Mouse (Mus musculus) cortical plate, adult 2 months (tissue): ENCODE measurements around the gene Gm42791. TPM values are rescaled to one million over a fixed set of nuclear protein-coding genes. Genes with fewer than 3 reads are reported as not detected.

Experiments used
- H3K27ac ChIP-seq: fragments of 200-500 bp; 2 replicates; pipeline ENCODE4 v1.5.1; 2012; ENCODE audit warnings: low read length, control low read depth, inconsistent platforms; ENCODE audit not compliant: insufficient read depth
- H3K4me1 ChIP-seq: fragments of 200-500 bp; 2 replicates; pipeline ENCODE4 v1.6.1; 2011; ENCODE audit warnings: low read length; ENCODE audit not compliant: control insufficient read depth, insufficient read depth
- H3K4me3 ChIP-seq: fragments of 200-500 bp; 2 replicates; pipeline ENCODE4 v1.5.1; 2011; ENCODE audit warnings: mild to moderate bottlenecking, low read length, control low read depth; ENCODE audit not compliant: insufficient read depth
- CTCF ChIP-seq: fragments of 200-500 bp; IDR thresholded peaks from 2 replicates; pipeline ENCODE4 v1.5.1; 2011; ENCODE audit warnings: mild to moderate bottlenecking, control low read depth, low read length; ENCODE audit not compliant: insufficient read depth; ENCODE audit errors: extremely low read depth
- POLR2A ChIP-seq: fragments of 200-500 bp; IDR thresholded peaks from 2 replicates; pipeline ENCODE4 v1.6.1; 2011; ENCODE audit warnings: mild to moderate bottlenecking, low read length, control low read depth; ENCODE audit not compliant: insufficient read depth; ENCODE audit errors: extremely low read depth
- polyA plus RNA-seq: library from polyadenylated mRNA; depleted of rRNA; stranded (reverse); fragments of >200 nt; gene quantifications from 2 replicates; pipeline ENCODE4 v1.2.3, GENCODE M21; 2012

The Gm42791 gene
- polyA plus RNA-seq, 1 experiment = not detected

DNA sequence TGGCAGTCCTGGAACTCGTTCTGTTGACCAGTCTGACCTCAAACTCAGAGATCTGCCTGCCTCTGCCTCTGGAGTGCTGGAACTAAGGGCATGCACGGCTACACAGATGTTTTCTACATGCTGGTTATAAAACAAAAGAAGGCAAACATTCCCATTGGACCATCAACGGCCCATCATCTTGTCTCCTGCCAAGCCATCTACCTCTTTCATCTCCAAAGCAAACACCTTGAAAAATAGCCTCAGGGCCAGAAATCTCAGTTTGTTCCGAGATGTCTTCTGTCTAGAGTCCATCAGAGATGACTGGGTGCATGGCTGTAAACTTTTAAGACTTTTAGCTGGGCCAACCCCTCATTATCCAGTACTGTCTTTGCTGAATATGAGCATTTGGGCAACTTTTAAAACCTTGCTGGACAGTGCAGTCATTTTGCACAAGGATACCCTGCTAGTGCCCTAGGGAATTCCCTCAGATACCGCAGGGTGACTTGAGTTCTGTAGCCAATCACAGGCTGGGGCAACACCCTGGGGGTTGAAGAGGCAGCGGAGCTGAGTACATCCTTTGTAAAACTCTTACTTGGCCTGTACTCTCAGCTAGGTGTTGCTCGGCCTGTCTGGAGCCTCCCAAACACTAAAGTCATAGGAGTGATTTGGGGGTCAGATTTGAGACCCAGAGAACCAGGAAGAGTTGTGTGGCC lies 19.0 kb upstream of the Gm42791 start:
- Histone ChIP-seq H3K4me3 (no peak overlapping the region; the same call in 1 of the 2 replicates), H3K27ac (no peak overlapping the region)
- TF ChIP-seq CTCF (no peak), POLR2A (no peak)

GRCm38 (mm10) chr5:149009111-149009510 lies 14.2 kb upstream of the Gm42791 start:
- H3K27ac ChIP-seq = no peak overlapping the region
- TF ChIP-seq POLR2A (no peak), CTCF (no peak)

More for the DNA sequence above, 19.0 kb upstream of the Gm42791 start:
- H3K4me1 ChIP-seq = no peaks in the 10 kb centered on the region; the same call in 1 of the 2 replicates

GRCm38 (mm10) chr5:149007295-149007646 lies 12.3 kb upstream of the Gm42791 start:
- Histone ChIP-seq H3K27ac (no peak overlapping the region), H3K4me3 (no peak overlapping the region), H3K4me1 (peaks cover 2% of the 10 kb centered on the region; the same call in 1 of the 2 replicates)
- TF ChIP-seq CTCF = no peak
- no peak for TF ChIP-seq POLR2A

More at GRCm38 (mm10) chr5:149009111-149009510, 14.2 kb upstream of the Gm42791 start:
- no peak overlapping the region for H3K4me3 ChIP-seq
- H3K4me1 ChIP-seq = peaks cover 2% of the 10 kb centered on the region; the same call in 1 of the 2 replicates

GRCm38 (mm10) chr5:149006362-149007294 lies 11.7 kb upstream of the Gm42791 start:
- TF ChIP-seq CTCF = peak; percentile 73
- TF ChIP-seq POLR2A = peak; percentile 51; the same call in 1 of the 2 replicates
- Histone ChIP-seq H3K27ac (peak overlapping the region; percentile 44), H3K4me1 (peaks cover 2% of the 10 kb centered on the region; the same call in 1 of the 2 replicates), H3K4me3 (peak overlapping the region; percentile 25)

- Histone ChIP-seq H3K4me1 (peaks cover 2% of the 10 kb centered on the region; the same call in 1 of the 2 replicates), H3K4me3 (peak overlapping the region; percentile 25), H3K27ac (peak overlapping the region; percentile 44)
- no peak for TF ChIP-seq CTCF
- TF ChIP-seq POLR2A = no peak
These were observed 10.9 kb upstream of the Gm42791 start for GRCm38 (mm10) chr5:149005701-149006361.

DNA sequence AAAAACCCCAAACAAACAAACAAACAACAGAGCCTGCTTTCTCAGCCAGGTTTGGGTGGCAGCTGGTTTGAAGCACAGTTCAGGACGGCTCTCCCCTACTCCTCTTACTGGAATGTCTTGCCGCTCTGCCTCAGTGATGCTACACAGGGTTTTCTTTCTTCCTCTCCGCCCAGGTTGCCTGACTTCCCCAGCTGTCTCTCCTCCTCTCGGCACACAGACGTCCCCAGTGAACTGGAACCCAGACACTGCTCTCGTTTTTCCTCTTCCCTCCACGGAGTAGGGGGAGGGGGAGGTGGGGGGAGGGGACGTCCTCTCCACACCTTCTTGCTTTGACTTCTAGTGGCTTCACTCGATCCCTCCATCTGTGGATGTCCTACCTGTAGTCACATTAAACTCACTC lies 10.1 kb upstream of the Gm42791 start:
- Histone ChIP-seq H3K27ac (no peak overlapping the region), H3K4me3 (no peak overlapping the region), H3K4me1 (peaks cover 2% of the 10 kb centered on the region; the same call in 1 of the 2 replicates)
- no peak for TF ChIP-seq CTCF

GRCm38 (mm10) chr5:149003137-149003536 lies 8.2 kb upstream of the Gm42791 start:
- TF ChIP-seq CTCF = no peak
- TF ChIP-seq POLR2A = no peak
- no peak overlapping the region for H3K4me3 ChIP-seq
- H3K4me1 ChIP-seq = peaks cover 2% of the 10 kb centered on the region; the same call in 1 of the 2 replicates
- no peak overlapping the region for H3K27ac ChIP-seq

DNA sequence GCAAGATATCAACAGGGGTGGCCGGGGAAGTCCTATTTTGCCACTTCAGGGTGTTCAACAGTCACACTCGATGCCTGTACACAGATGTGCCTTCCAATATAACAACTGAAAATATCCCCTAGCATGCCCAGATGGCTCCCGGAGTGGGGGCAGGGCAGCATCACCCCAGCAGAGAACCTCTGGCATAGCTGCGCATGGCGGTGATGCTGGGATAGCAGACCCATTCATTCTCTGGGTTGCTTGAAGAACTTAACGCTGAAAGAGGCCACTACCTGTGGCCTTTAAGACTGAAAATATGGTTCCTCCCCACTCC lies 7.8 kb upstream of the Gm42791 start:
- no peak overlapping the region for H3K27ac ChIP-seq
- no peak for TF ChIP-seq POLR2A
- TF ChIP-seq CTCF = no peak
- peaks cover 2% of the 10 kb centered on the region; the same call in 1 of the 2 replicates for H3K4me1 ChIP-seq
- H3K4me3 ChIP-seq = no peak overlapping the region
